Mouse (Mus musculus) retina, postnatal 7 days (tissue): ENCODE results near the gene Hs3st6.

Source experiments
- DNase-seq: peaks from one replicate; pipeline ENCODE4 v3.0.0-alpha.2; 2012; ENCODE audit warnings: low read depth, low spot score

Gene Hs3st6

DNA sequence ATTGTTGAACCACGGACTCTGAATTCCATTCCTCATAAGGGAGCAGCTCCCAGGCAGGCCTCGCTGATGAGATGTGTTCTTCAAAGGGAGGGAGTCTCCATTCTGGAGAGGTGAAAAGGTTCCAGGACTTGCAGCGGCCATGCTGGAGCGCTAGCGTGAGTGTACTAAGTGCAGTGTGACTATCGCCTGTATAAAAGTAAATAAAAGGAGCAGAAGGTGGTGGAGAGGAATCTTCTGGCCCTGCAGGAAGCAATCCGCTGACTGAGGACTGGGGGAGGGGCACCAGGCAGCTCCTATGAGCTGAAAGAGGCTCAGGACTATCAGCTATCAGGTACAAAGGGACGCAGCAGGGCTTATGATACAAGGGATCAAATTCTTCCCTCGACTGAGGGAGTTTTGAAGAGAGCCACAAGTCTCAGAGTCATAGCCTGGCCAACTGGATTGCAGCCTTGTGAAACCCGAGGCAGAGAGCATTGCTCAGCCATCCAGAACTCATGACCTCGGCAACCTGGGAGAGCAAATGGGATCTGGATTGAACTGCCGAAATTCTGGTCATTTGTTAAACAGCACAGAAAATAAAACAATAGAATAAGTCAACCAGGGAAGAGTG lies 13.6 kb downstream of the Hs3st6 start:
- DNase-seq, result no peak

DNA sequence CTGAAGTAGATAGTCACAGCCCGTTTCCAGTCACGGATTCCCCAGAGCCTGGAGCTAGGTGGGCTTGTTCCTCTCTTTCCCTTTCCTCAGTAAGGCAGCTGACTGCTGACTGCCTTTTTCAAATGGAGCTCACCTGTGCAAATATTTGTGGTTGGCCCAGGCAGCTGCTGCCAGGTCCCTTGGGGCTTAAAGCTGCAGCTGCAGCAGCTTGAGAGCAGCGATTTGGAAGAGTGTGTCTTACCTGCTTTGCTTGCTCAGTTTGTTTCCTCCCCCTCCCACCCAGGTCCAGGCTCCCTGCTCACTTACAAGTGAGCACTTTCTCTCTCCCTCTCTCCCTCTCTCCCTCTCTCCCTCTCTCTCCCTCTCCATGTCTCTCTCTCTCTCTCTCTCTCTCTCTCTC lies 16.4 kb downstream of the Hs3st6 start:
- DNase-seq, result no peak

DNA sequence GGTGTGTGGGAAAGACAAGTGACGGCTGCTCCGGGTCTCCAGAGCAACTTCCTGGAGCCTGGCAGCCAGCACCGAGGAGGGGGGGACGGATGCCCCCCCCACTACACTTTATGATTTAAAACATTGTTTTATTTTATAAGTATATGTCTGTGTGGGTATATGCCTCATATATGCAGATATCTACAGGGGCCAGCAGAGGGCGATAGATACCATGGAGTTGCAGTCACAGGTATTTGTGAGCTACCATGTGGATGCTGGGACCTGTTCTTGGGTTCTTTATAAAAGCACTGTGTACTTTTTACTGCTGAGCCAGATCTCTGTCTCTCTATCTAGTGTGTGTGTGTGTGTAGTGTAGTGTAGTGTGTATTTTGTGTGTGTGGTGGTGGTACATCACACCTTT lies 20.5 kb downstream of the Hs3st6 start:
- no peak for DNase-seq

GRCm38 (mm10) chr17:24775173-24775572 lies 22.4 kb downstream of the Hs3st6 start:
- DNase-seq, result no peak

- DNase-seq, result no peak
These were observed 24.3 kb downstream of the Hs3st6 start for GRCm38 (mm10) chr17:24777073-24777472.

GRCm38 (mm10) chr17:24780821-24781220 lies 28.0 kb downstream of the Hs3st6 start:
- DNase-seq, result no peak

DNA sequence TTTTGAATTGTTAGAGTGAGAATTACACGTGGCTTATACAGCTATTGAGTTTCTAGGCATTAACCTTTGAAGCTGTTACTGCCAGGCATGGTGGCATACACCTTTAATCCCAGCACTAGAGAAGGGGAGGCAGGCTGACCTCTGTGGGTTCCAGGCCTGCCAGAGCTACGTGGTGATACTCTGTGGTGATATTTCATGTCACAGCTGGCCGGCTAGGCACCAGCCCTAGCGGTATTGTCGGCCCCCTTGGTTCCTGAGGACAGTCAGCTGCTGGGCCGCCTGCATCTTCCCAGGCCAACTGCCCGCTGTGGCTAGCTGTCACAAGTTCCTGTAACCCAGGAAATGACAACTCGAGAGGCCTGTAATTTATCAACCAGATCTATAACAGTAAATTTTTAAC lies 39.4 kb downstream of the Hs3st6 start:
- no peak for DNase-seq

GRCm38 (mm10) chr17:24794791-24795190 lies 42.0 kb downstream of the Hs3st6 start:
- no peak for DNase-seq

DNA sequence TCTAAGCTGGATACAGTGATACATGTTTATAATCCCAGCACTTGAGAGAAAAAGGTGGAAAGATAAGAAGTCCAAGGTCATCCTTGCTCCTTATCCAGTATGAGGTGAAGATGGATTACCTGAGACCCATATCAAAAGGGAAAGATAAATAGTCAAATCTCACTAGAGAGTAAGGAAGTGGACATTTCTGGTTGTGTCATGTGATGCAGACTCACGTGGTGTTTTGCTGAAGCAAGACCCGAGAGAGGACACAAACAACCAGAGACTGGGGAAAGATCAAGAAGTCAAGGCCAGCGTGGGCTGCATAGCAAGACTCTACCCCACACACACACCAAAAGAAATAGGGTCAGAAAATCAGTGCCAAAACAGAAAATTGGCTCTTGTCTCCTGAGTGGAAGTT lies 44.2 kb downstream of the Hs3st6 start:
- no peak for DNase-seq

- DNase-seq, result no peak
These were observed 45.4 kb downstream of the Hs3st6 start for GRCm38 (mm10) chr17:24798229-24798628.

- no peak for DNase-seq
These were observed 46.7 kb downstream of the Hs3st6 start for GRCm38 (mm10) chr17:24799476-24799875.

GRCm38 (mm10) chr17:24800524-24800923 lies 47.7 kb downstream of the Hs3st6 start:
- no peak for DNase-seq

DNA sequence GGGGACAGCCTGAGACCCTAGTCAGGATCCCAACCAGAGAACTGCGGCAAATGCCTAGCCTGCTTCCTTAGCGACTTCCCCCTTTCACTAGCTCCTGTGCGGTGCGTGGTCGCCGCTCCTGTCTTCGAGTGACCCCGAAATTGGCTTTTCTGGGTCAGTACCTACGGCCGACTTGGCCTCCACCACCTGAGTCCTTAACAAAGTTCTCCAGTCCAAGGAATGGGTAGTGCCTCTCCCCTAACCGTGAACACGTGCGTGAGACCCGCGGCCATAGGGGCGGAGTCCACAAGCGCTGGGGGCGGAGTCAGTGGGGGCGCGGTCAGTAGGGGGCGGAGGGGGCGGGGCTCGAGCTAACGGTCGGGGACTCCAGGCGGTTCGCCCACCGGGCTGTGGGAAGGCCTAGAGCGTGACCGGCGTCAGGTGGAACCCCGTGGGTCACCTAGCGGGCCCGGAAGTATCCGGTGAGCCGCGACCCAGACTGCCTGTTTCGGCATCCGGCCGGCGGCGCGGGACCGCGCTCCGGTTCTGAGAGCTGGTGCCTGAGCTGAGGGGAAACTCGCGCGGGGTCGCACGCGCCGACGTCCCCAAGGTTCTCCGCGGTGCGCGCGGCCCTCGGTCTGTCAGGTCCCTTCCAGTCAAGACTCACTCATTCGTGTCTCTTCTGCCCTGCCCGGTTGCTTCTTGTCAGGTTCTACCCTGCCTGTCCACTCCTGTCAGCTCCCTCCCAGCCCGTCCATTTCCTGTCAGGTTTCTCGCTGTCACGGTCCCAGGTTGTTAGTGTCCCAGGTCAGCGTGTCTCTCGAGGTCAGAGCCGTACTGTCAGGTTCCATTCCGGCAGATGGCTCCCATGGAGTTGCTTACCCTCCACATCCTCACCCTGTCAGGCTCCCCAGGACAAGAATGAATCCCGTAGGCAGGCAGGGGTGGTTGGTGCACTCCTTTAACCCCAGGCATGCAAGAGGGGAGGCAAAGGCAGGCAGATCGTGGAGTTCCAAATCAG lies 51.5 kb downstream of the Hs3st6 start, which contains the start of gene Meiob:
Gene Meiob (plus strand): TSS at position 338 of the 1,000 bp plus-strand sequence.
- DNase-seq, result peak; percentile 32
